Mouse (Mus musculus): ENCODE measurements around the gene Casc1. TPM values are rescaled to one million over a fixed set of nuclear protein-coding genes. Genes with fewer than 3 reads are reported as not detected.

The Casc1 gene
- polyA plus RNA-seq, 1 experiment: 1.1 TPM

DNA sequence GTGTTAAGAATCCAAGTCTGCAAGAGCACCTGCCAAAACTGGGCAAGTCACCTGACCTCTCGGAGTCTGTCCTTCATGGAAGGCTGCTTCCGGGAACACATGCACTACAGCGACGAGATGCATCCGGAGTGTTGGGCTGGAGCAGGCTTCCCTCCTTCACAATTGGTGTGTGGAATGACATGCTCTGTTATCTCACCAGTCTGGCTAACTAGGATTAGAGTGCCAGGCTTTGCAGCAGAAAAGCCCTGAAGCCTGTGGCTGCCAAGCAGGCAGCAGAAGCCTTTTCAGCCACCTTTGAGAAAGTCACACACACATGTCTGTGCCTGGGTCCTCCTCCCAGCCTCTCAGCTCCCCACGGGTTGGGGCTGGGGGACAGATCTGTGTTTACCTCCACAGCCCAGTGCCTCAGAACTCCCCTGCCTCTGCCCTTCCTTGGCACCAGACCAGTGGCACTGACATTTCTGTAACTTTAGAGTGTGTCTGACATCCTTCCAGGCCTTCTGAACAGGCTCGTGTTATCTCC is 85.2 kb downstream of the Casc1 start:
- H3K4me1 ChIP-seq (ENCODE audit: control insufficient read depth, insufficient read depth, low read length): peaks cover 11% of the 10 kb centered on the region; the same call in 1 of the 2 replicates
- TF ChIP-seq CTCF (IDR thresholded peaks at IDR 0.05; ENCODE audit: borderline replicate concordance, insufficient read depth, low read length) (no peak), POLR2A (IDR thresholded peaks at IDR 0.05; ENCODE audit: low read depth, low read length) (no peak)
- no peak overlapping the region for H3K4me3 ChIP-seq (ENCODE audit: insufficient read depth, low read length)
- no peak overlapping the region for H3K27ac ChIP-seq (ENCODE audit: insufficient read depth, low read length)

Other genes starting within 250 kb of the Casc1 start
- gene Bcat1, start 134.8 kb downstream of the Casc1 start, polyA plus RNA-seq (2011; ENCODE audit: insufficient read length, low read depth, missing spikeins): 143 and 166 TPM in 2 replicates
- gene Lrmp, start 95.4 kb downstream of the Casc1 start, polyA plus RNA-seq (2011; ENCODE audit: insufficient read length, low read depth, missing spikeins): 0.72 TPM in 1 of 2 replicates, not detected in the other
- gene Etfrf1, start 129 bp upstream of the Casc1 start, polyA plus RNA-seq (2011; ENCODE audit: insufficient read length, low read depth, missing spikeins): 32.4 and 38.4 TPM in 2 replicates
- 85.4 and 97.1 TPM in 2 replicates for gene Kras, start 39.2 kb upstream of the Casc1 start, polyA plus RNA-seq (2011; ENCODE audit: insufficient read length, low read depth, missing spikeins)

Data from embryonic fibroblast, embryonic 13.5 days (primary cell).